In genomic region chr13:3770170-3771024, GRCm38 (mm10) we compare ENCODE assay signal across 8 mouse cellular contexts. TPM values are rescaled to one million over a fixed set of nuclear protein-coding genes. Genes with fewer than 3 reads are reported as not detected.
DNase-seq lines count a peak whose midpoint lies in the region; ATAC-seq and TF ChIP-seq lines count a peak whose summit lies in the region.
"Had no signal": no experiment of that assay in that cellular context is flagged by ENCODE, and none has a peak within 500 bp of the region (broad histone marks: within the 10 kb centered on the region; RNA-seq: fewer than 3 reads in every experiment).

No protein-coding gene starts in this region.

- no peaks in the 10 kb centered on the region for H3K27me3 ChIP-seq in embryonic facial prominence, embryonic 13.5 days
- no peaks in the 10 kb centered on the region for H3K27me3 ChIP-seq in limb, embryonic 14.5 days (ENCODE audit: control insufficient read depth, insufficient read depth, low read length)
- no peaks in the 10 kb centered on the region for H3K27me3 ChIP-seq in stomach, embryonic 14.5 days (ENCODE audit: control insufficient read depth, insufficient read depth, low read length)

- no peak overlapping the region for H3K4me3 ChIP-seq in left cerebral cortex, adult 2 months
- H3K4me3 ChIP-seq in embryonic facial prominence, embryonic 13.5 days: no peak overlapping the region
- no peak overlapping the region for H3K4me3 ChIP-seq in limb, embryonic 14.5 days (replicated peaks; ENCODE audit: low read length)
- H3K4me3 ChIP-seq in stomach, embryonic 14.5 days (ENCODE audit: low read depth, low read length): no peak overlapping the region

- peaks cover 31% of the 10 kb centered on the region for H3K4me1 ChIP-seq in embryonic facial prominence, embryonic 13.5 days
- peaks cover 25% of the 10 kb centered on the region for H3K4me1 ChIP-seq in limb, embryonic 14.5 days (ENCODE audit: control insufficient read depth, insufficient read depth, low read length)
- peaks cover 8% of the 10 kb centered on the region; the same call in 1 of the 2 replicates for H3K4me1 ChIP-seq in stomach, embryonic 14.5 days (ENCODE audit: control insufficient read depth, insufficient read depth, low read length)

- peak; percentile 76 for ATAC-seq in embryonic facial prominence, embryonic 13.5 days (ENCODE audit: insufficient number of reproducible peaks, insufficient read depth, low FRiP score, low TSS enrichment, low read depth)
- peak; percentile 74 for ATAC-seq in limb, embryonic 14.5 days (ENCODE audit: low FRiP score, low read depth)
- peak; percentile 66; the same call in 1 of the 2 replicates for ATAC-seq in stomach, embryonic 14.5 days (ENCODE audit: insufficient number of reproducible peaks, insufficient read depth, low FRiP score, low read depth)

- H3K9ac ChIP-seq in embryonic facial prominence, embryonic 13.5 days: no peak overlapping the region
- H3K9ac ChIP-seq in limb, embryonic 14.5 days (ENCODE audit: low read depth, low read length, severe bottlenecking): no peak overlapping the region
- H3K9ac ChIP-seq in stomach, embryonic 14.5 days (replicated peaks; ENCODE audit: low read depth, low read length): no peak overlapping the region

- no peak for TF ChIP-seq POLR2A in limb, embryonic 14.5 days (IDR thresholded peaks at IDR 0.05; ENCODE audit: borderline replicate concordance, extremely low read depth, insufficient read depth, insufficient read length)

- peak overlapping the region; percentile 1; the same call in 1 of the 2 replicates for H3K27ac ChIP-seq in left cerebral cortex, adult 2 months
- peak overlapping the region; percentile 88 for H3K27ac ChIP-seq in embryonic facial prominence, embryonic 13.5 days
- peak overlapping the region; percentile 56 for H3K27ac ChIP-seq in limb, embryonic 14.5 days (replicated peaks; ENCODE audit: low read depth, low read length)
- H3K27ac ChIP-seq in stomach, embryonic 14.5 days (ENCODE audit: low read length): peak overlapping the region; percentile 29; the same call in 1 of the 2 replicates

- intact Hi-C loops in left cerebral cortex, adult 2 months (cut with DNase I): loop anchor here (5.0 kb wide), 1 partner anchor 83 kb away; no protein-coding TSS in a partner anchor
- intact Hi-C loops in heart, postnatal 14 days (cut with DNase I): no loop called here

- DNase-seq in left cerebral cortex, adult 2 months (ENCODE audit: extremely low spot score in 1 of 2, low spot score in 2 of 2): peak in 1 of 2 experiments; percentile 21
- DNase-seq in left cerebral cortex, adult 11 months (ENCODE audit: low spot score): no peak
- DNase-seq in heart, postnatal 14 days: peak; percentile 19 to 37
- peak; percentile 76 for DNase-seq in limb, embryonic 14.5 days (ENCODE audit: low spot score)
- no peak for DNase-seq in cerebellum, adult 11-12 months

- no peaks in the 10 kb centered on the region for H3K9me3 ChIP-seq in embryonic facial prominence, embryonic 13.5 days
- no peaks in the 10 kb centered on the region for H3K9me3 ChIP-seq in limb, embryonic 14.5 days (ENCODE audit: control insufficient read depth, low read length)
- H3K9me3 ChIP-seq in stomach, embryonic 14.5 days (ENCODE audit: control insufficient read depth, low read depth, low read length): no peaks in the 10 kb centered on the region

- H3K4me2 ChIP-seq in embryonic facial prominence, embryonic 13.5 days: 0 out of 2 replicates have a peak overlapping the region, but pooled peaks have one; percentile 11
- H3K4me2 ChIP-seq in limb, embryonic 14.5 days (replicated peaks; ENCODE audit: low read depth, low read length, severe bottlenecking): no peak overlapping the region; the same call in 1 of the 2 replicates
- no peak overlapping the region for H3K4me2 ChIP-seq in stomach, embryonic 14.5 days (replicated peaks; ENCODE audit: low read depth, low read length)

- no peaks in the 10 kb centered on the region for H3K36me3 ChIP-seq in embryonic facial prominence, embryonic 13.5 days
- H3K36me3 ChIP-seq in limb, embryonic 14.5 days (ENCODE audit: control insufficient read depth, insufficient read depth, low read length): no peaks in the 10 kb centered on the region
- no peaks in the 10 kb centered on the region for H3K36me3 ChIP-seq in stomach, embryonic 14.5 days (ENCODE audit: control insufficient read depth, insufficient read depth, low read length)

- WGBS in embryonic facial prominence, embryonic 13.5 days: 34% methylated on average over 11 of the region's 11 CpGs
- 43% methylated on average over 11 of the region's 11 CpGs for WGBS in limb, embryonic 14.5 days
- WGBS in stomach, embryonic 14.5 days: 51% methylated on average over 11 of the region's 11 CpGs

- no peak for TF ChIP-seq CTCF in left cerebral cortex, adult 2 months (IDR thresholded peaks at IDR 0.05)

RNA-seq across cellular contexts. Expression of gene Calml3, which starts 33.7 kb away (rescaled TPM):
- total RNA-seq in left cerebral cortex, adult 2 months (2021): not detected
- polyA plus RNA-seq in embryonic facial prominence, embryonic 13.5 days (2015; fragmentation: Nextera tagmentation; extraction: Ambion mirVana): 2.6 and 3.3 TPM in 2 replicates
- under 1 TPM; 0.26 to 0.29 TPM for total RNA-seq in heart, postnatal 14 days (2021)
- polyA plus RNA-seq in limb, embryonic 14.5 days (2012; rRNA removed): 9.1 and 12.7 TPM in 2 replicates
- polyA plus RNA-seq in limb, embryonic 14.5 days (2014; fragmentation: Nextera tagmentation; extraction: Ambion mirVana): 5.4 and 7.4 TPM in 2 replicates
- 2.0 and 5.0 TPM in 2 replicates for polyA plus RNA-seq in stomach, embryonic 14.5 days (2014; fragmentation: Nextera tagmentation; extraction: Ambion mirVana)
- total RNA-seq: heart, postnatal 10 days had no signal

Comparison
In these comparisons a context has a peak if more than half of its experiments do, and no peak if none do; other contexts are left out.
1. DNase-seq: peak in heart, postnatal 14 days (2 of 2) and limb, embryonic 14.5 days (single experiment); none in left cerebral cortex, adult 11 months (single experiment) and cerebellum, adult 11-12 months (single experiment).
2. H3K27ac ChIP-seq: peak in every context shown above with its lines; median percentile 88 in embryonic facial prominence, embryonic 13.5 days; 56 in limb, embryonic 14.5 days; 29 in stomach, embryonic 14.5 days; 1 in left cerebral cortex, adult 2 months.
3. Peak in every context shown above with its lines, with median percentiles within 50 percentile points of each other: ATAC-seq.